Mouse (Mus musculus) kidney, adult 8-10 months (tissue): ENCODE results near the gene Hipk2.

Experiments used
- DNase-seq, 2 experiments: peaks; one replicate each; pipeline ENCODE4 v3.0.0; 2022

The Hipk2 gene

DNA sequence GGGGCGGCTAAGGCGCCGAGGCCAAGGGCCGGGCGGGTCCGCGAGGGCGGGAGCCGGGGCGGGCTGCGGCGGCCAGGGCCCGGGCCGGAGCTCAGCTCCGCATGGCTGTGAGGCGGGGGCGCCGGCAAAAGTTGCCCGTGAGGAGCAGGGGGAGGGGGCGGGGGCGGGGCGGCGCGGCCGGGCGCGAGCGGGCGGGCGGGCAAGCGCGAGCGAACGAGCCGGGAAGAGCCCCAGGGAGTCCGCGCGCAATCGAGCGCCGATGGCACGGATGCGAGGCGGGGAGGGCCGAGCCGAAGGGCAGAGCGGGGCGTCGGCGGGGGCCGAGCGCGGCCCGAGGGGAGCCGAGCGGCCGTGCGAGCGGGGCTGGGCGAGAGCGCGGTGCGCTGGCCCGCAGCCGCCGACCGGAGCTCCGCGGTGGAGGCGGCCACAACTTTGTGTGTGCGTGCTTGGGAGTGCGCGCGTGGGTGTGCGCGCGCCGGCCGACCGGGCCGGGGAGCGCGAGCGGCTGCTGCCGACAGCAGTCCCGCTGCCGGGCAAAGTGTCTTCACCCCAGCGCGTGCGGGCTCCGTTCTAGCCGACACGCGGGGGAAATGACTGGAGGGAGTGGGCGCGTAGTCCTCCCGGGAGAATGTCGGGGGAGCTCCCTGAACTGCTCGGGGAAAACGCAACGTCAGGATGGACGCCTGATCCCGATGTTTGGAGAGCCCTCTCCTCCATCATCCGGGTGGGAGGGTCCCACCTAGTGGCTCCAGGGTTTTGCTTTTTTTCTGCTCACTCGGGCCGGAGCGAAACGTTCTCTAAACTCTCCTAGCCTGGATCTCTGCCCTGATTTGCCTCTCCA is at the start of gene Hipk2:
Gene Hipk2, minus strand, starts transcription at position 95 of the 841 bp plus-strand sequence.
- peak; percentile 77 to 78 for DNase-seq

DNA sequence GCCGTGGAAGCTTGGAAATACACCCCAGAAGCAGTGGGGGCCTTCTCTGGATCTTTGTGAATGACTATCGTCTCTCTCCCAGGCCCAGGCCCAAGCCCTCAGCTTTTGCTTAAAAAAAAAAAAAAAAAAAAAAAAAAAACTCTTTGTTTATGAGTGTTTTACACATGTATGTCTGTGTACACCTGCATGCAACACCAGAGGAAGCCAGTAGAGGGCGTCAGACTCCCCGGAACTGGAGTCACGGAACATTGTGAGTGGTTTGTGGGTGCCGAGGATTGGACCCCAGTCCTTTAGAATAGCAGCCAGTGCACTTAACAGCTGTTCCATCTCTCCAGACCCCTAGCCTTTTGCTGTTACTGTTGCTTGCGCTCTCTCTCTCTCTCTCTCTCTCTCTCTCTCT is 49.8 kb upstream of the Hipk2 start:
- no peak for DNase-seq

DNA sequence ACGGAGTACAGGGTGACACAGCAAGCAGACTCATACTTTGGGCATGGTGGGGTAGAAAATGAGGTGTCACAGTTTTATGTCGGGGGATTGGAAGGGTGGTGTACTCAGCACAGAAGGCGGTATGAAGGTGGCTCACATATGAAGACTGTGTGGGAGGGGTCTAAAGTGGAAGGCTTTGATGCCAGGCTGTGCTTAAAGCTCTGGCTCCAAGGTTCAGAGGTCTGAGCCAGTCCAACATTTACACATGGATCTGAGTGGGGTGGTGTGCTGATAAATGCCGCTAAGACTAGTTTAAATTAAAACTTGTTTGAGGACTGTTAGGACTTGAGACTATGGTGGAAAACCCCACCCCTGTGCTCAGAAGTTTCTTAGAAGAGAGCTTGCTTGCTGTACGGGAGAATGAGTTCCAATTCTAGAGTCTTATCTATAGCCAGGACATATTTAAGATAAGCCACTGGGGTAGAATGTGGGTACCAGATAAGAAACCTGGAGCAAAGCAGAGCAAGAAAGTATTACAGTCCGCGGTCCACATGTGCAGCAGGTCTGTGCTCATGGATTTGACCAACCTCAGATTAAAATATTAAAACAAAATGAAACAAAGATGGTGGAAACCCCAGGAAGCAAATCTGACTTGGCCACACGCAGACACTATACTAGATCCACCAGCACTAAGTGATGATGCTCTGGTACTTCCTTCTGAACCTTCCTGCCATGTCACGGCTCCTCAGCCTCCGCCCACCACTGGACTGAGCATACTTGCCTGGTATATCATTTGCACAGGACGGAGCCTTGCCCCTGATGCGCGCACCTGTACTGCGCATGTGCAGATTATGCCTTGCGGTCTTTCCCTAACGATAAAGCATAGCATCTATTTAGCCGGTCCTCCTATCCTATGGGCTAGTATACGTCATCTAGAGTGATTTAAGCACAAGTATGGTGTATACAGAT is 48.2 kb upstream of the Hipk2 start:
- DNase-seq: no peak

DNA sequence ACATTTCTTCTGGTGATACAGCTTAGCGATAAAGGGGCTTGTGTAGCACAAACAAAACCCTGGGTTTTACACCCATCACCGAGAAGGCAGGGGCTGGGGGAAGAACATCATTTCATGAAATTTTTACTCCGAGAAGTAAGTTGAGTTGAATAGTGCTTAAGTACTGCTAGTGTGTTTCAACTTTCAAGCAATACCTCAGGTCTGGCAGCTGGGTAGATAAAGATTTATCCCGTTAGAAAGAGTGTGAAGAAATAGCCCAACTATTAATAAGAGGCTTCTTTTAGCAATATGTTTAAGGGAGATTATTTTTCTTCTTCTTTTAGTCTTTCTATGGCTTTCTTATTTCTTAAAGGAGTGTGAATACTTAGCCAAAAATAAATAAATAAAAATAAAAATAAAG is 47.5 kb upstream of the Hipk2 start:
- DNase-seq: no peak

DNA sequence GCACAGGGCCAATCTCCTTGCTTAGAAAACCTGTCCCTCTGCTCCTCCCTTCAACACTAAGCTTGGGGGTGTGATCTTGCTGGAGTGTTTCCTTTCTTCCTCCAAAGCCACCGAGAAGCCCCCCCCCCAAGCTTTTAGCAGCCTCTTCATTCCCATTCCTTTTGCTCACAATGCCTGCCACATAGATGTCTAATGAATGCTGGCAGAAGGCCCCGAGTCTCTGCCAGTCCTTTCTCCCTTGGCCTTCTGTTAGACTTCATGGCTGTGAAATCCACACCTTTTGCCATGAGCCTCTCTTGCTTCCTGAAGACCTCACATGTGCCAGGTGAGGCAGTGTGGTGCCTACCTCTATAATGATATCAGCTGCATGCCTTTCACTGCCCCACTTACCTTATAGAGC is 46.6 kb upstream of the Hipk2 start:
- no peak for DNase-seq

DNA sequence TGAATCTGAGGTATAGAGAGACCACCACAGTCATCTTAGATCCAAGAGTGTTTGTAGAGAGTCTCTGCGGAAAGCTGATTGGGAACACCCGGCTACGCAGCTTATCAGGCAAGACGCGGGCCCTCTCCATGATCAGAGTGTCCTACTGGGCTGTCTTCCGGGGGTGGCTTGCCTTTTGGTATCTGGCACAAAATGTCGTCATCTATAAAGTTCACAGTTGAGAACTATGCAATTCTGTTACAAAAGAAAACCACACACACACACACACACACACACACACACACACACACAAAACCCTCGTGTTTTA is 45.8 kb upstream of the Hipk2 start:
- DNase-seq: no peak

DNA sequence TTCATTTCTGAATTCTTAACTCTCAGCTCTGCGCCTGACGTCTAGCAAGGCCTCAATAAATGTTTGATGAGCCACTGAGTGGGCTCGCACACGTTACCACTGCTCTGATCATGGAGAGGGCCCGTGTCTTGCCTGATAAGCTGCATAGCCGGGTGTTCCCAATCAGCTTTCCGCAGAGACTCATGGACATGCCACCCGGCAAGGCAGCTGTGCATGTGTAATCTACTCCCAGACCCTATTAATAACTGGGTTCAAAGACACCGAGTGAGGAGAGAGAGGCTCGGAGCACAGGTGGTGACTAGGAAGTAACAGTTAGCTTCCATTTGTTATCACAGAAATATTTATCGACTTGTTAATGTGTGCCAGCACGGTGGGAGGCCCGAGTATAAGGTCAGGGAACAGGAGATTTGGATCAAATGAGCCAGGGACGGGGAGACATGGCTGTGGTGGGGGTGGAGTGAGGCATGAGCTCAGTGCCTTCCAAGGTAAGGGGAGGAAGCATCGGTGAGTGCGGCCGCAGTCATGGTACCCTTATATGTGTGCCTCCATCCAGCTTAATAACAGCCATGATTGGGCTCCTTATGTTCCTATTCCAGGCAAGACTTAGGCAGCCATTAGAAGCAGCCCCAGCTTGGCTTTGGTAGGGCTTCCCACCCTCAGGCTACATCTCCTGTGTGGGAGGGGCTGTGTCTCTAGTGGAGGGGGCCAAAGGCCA is 45.3 kb upstream of the Hipk2 start:
- no peak for DNase-seq

DNA sequence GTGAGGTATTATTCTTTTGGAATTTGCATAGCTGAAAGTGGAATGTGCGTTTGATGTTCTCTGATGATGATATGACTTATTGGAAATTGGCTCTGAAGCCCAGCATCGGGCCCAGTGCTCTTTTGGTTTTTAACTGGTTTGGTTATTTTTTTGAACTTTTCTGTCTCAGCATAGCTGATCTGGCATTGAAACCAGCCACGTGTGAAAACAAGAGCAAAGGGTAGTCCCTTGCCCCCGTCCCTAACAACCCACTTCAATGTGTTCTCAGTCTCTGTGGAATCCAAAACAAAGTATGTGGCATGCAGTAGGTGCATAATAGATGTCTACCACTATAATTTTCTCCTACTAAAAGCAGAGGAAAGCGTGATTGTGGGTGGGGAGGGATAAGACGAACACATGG is 44.2 kb upstream of the Hipk2 start:
- no peak for DNase-seq

DNA sequence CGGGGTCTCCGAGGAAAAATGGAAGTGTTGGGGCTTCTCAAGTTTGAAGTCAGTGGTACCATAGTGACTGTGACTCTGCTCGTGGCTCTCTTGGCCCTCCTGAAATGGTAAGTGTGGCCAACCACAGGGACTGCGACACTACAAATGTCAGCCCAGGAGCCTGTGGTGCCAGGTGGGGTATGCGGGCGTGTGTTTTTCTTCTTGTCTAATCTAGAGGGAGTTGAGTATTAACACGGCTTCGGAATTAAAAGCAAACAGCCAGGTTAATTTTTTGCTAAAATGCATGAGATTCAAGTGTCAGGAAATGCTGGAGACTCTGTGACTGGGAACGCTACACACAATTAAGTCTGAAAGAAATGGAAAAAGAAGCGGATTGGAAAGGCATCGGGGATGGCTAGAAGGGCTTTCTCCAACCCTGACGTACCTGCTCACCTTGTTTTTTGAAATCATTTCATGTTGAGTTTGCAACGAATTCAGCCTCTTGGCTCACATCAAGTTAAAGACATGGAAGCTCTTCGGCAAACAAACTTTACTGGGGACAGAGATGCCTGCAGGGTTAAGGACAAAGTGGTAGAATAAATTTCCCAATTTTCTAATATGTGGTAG is 43.3 kb upstream of the Hipk2 start:
- peak; percentile 71 to 90 for DNase-seq

DNA sequence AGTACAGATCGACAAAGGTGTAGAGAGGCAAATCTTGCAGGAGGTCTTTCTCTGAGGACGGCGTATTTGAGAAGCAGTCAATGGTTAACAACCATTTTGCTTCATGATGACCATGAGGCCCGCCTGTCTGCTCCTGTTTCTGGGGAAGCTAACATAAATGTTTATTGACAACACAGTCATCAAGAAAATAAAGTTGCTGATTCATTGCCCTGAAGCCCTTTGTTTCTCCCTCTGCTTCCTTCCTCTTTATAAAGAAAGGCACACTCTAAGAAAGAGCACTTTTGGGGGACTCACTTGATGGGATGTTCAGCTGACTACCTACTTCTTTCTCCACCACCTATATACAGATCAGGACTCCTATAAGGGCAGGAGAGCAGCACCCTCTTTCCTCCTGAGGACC is 42.8 kb upstream of the Hipk2 start:
- no peak for DNase-seq

DNA sequence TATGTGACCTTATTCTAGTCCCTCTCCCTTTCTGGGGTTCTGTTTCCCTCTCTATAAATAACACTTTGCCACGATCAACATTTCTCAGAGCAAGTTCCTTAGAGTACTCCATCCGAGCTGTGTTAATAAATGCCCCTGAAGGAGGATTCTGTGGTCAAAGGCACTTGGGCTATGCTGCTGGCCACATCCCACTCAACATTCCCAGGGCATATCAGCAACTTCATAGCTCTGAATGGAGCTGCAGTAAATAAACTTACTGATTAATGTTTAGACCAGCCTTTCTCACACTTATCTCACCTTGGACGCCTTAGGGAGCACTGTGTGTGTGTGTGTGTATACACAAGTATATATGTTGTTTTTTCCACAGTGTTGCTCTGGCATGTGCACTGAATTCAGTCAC is 41.5 kb upstream of the Hipk2 start:
- no peak for DNase-seq

DNA sequence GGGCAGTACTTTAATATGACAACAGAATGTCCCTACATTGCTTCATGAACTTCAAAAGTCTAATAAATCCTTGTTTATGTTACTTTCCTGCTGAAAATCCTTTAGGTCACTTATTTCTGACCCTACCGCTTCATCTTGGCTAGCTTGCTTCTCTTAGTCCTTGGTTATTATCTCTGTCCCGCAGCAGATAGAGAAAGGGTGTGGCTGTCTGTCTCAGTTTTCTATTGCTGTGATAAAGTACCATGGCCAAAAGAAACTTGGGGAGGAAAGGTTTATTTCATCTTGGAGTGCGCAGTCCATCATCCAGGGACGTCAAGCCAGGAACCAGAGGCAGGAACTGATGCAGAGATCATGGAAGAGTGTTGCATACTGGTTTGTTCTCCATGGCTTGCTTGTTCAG is 40.6 kb upstream of the Hipk2 start:
- DNase-seq: no peak

DNA sequence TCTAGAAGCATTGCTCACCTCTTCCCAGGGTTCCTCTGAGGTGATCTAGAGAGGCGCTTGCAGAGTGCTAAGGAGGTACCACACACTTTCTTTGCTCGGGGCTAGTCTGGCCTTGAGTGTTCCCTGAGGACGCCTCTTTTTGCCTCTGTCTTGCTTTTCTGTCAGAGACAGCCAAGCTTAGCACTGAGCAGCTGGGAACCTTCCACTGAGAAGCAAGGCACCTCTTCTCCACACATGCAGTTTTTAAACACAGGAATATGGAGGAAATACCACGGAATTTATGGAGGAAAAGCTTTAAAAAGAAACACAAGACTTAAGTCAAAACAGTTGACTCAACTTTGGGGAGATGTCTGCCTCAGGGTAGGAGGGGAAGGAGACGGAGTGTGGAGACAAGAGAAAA is 39.8 kb upstream of the Hipk2 start:
- no peak for DNase-seq

DNA sequence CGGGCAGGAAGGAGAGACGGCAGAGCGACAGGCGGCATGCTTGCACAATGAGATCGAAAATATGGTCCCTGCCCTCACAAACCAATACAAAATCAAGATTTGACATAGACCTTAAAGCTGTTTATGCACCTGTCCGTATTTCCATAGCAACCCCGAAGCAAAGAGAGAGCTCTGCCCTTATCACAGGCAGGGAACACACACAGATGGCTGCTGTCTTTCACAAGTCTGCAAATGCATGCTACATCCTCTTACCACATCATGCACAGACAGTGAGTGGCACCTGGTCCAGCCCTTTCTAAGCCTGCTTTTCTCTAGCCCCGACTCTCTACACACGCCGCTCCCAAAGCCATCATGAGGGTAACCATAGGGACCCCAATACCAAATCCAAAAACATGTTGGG is 38.2 kb upstream of the Hipk2 start:
- DNase-seq: no peak

DNA sequence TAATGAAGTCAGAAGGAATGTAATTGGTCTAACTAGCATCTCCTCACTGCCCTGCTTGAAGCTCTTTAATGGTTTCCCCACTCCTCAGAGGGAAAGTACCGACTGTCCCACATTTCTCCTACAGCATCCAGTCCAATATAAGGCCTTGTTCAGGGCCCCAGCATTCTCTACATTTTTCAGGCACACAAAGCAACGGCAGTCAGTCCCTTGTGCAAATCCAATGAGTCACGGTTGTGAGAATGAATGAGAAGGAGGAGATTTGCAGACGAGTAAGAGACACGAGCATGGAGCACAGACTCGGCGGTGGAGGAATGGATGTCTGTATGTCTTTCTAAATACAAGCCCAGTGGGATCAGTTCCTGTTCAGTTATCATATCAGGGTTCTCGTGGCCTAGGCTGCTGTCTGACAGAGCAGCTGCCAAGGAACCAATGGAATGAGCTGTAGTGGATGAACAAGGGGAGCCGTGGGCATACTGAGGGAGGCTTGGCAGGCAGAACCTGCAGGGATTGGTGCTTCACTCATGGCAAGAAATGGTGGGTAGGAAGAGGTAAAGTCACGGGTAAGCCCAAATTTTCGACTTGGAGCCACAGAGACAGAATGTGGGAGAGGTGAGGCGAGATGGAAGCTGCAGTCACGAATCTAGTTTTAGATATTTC is 37.5 kb upstream of the Hipk2 start:
- no peak for DNase-seq

DNA sequence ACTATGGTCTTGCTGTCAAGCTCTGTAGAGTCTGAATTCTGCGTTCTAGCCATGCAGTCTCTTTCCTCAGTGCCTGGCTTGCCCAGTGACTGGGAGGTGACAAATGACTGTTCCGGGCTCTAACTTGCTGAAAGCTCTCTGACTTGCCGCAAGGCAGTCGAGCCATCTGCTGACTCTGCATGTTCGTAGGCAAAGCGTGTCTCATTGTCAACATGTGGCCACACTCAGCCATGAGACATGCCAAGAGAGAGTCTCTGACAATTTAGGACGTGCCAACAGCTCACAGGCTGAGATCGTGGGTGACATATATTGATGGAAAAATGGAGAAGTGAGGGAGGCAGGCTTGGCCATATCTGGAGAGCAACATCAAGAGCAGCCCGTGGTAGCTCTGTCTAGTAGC is 36.9 kb upstream of the Hipk2 start:
- DNase-seq: no peak

DNA sequence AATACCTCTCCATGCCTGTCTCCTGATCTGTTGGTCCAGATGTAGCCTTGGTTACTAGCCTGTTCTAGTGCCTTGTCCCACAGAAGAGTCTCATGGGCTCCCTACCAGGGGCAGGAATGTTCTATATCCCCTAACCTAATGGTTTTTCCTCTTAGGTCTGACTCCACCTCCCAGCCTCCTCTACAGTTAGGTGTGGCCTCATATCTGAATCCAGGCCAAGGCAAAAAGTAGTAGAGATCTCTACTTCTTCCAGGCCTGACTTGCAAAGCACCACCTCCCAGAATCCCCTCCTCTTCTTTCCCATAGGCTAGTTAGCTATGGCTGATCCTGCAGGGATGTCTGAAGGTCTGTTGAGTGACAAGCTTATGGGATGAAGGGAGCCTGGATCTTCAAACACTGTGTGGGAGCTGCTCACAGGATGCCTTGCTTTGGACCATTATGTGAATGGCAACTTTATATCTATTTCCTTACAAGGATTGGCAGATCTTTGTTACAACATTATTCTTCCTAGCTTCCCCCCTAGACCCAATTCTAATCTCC is 36.2 kb upstream of the Hipk2 start:
- no peak for DNase-seq

DNA sequence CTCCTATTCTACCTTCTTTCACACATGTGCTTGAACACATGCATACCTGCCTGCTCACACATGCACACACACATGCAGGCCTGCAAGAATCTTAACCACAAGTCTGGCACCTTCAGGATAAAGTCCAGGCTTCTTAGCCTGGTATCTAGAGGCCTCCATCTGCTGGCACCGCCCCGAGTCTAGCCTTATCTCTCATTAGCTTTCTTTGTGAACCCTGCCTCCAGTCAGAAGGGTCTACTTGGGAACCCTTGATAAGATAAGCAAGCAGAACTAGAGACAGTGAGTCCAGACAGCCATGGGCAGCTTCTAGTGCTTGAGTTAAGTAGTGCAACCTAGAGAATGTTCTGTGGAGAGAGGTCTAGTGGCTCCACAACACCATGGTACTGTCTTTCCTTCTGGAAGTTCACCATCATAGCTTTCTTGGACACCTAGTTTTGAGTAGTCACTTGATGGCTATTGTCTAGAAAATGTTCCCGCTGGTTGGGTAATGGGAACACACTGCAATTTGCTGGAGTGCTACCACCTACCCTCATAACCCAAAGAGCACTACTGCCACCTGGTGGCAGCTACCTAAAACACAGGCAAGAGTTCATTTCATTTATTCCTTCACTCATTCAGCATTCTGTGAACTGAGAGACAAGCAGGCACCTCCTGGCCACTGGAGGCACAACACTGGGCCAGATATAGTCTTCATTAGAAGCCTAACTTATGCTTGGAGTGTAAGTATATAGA is 35.0 kb upstream of the Hipk2 start:
- DNase-seq: peak; percentile 81 to 86

DNA sequence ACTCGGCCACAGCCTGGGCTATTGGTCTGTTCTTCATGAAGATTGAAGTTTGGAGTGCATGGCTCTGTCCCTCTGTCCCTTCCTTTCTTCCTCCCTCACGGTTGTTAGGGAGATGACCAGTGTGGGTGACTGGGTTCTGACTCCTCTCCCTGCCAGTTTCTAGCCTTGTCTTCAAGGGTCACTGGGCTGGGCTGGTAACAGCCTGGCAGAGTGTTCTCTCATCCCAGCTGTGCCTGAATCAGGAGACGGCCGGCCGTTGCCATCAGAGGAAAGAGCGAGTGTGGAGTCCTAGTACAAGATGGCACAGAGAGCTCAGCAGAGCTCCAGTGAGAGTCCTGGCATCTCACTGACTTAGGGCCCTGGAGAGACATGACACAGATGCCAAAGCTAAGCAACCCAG is 32.4 kb upstream of the Hipk2 start:
- DNase-seq: no peak

DNA sequence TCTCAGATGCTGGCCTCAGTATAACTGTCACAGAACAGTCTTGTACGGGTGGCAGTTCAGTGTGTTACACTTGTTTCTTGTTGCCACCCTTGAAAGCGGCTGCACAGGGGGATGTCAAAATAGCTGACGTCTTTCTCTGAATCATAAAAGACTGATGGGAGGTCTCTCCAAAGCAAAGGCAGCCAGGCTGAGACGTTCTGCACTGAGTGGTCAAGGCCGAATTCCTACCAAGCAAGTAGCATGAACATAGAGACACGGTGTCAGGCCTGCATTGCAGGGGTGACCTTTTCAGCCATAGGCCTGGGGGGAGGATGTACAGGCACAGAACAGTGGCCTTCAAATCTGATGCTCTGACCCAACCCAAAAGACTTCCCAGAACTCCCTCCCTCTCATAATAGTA is 30.0 kb upstream of the Hipk2 start:
- DNase-seq: no peak

DNA sequence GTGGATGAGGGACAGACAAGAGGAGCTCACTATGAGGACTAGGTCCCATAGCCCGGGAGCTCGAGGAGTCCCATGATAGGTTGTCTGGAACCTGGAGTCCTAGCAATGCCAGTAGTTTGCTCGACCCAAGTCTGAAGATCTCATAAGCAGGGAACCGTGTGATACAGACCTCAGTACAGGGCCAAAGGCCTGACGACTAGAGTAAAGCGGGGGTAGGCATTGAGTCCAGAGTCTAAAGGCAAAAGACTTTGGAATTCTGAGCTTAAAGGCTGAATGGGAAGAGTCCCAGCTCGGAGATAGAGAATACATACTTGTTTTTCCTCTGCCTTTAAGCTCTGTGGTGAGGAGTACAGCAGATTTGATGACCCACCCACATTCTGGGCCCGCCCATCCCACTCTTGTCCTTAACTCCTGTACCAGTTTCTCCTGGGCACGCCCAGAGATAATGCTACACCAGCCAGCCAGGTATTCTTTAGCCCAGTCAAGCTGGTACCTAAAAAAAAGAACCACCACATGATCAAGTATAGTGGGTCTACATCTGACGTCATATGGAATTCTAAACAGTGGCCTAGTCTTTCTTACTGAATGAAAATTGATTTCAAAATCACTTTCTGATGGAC is 27.0 kb upstream of the Hipk2 start:
- DNase-seq: peak in 1 of 2 experiments; percentile 54
